Mouse (Mus musculus) limb, embryonic 11.5 days (tissue): ENCODE data around the gene Ppbp. TPM values are rescaled to one million over a fixed set of nuclear protein-coding genes. Genes with fewer than 3 reads are reported as not detected.

ENCODE experiments used
- ATAC-seq: fragments of 200-750 bp; cut with Nextera tagmentation; 2 replicates; pipeline ENCODE4 v1.8.0; 2017; ENCODE audit warnings: low read depth; ENCODE audit not compliant: insufficient number of reproducible peaks, low FRiP score, low TSS enrichment
- DNase-seq: peaks from one replicate; pipeline ENCODE4 v3.0.0-alpha.2; 2015; ENCODE audit warnings: low spot score
- H3K27ac ChIP-seq: fragments of 300-500 bp; sonication (generic); replicated peaks from 2 replicates; pipeline ENCODE4 v1.5.1; 2014; ENCODE audit warnings: low read depth, mild to moderate bottlenecking, low read length
- H3K27me3 ChIP-seq: fragments of 300-500 bp; sonication (generic); 2 replicates; pipeline ENCODE4 v1.6.1; 2014; ENCODE audit warnings: mild to moderate bottlenecking, low read length, mixed read lengths; ENCODE audit not compliant: control insufficient read depth, insufficient read depth
- H3K36me3 ChIP-seq: fragments of 300-500 bp; sonication (generic); 2 replicates; pipeline ENCODE4 v1.6.1; 2014; ENCODE audit warnings: mild to moderate bottlenecking, low read length, moderate library complexity, mixed read lengths; ENCODE audit not compliant: control insufficient read depth, insufficient read depth
- H3K4me1 ChIP-seq: fragments of 300-500 bp; sonication (generic); 2 replicates; pipeline ENCODE4 v1.6.1; 2014; ENCODE audit warnings: low read length, mixed read lengths; ENCODE audit not compliant: control insufficient read depth, insufficient read depth
- H3K4me2 ChIP-seq: fragments of 300-500 bp; sonication (generic); 2 replicates; pipeline ENCODE4 v1.6.1; 2014; ENCODE audit warnings: low read depth, mild to moderate bottlenecking, moderate library complexity; ENCODE audit not compliant: severe bottlenecking
- H3K4me3 ChIP-seq: fragments of 300-500 bp; sonication (generic); 2 replicates; pipeline ENCODE4 v1.5.1; 2014; ENCODE audit warnings: low read depth, low read length
- H3K9ac ChIP-seq: fragments of 300-500 bp; sonication (generic); 2 replicates; pipeline ENCODE4 v1.6.1; 2014; ENCODE audit warnings: mild to moderate bottlenecking, low read length
- H3K9me3 ChIP-seq: fragments of 300-500 bp; sonication (generic); 2 replicates; pipeline ENCODE4 v1.6.1; 2016; ENCODE audit warnings: low read length; ENCODE audit not compliant: control insufficient read depth
- WGBS: fragments of 180-500 bp; shearing (Covaris S2); extraction: QIAGEN DNeasy Blood & Tissue Kit; methylation state at CpG from one replicate; pipeline ENCODE4 v1.1.7; 2014; 5-methylcytosine and 5-hydroxymethylcytosine counted together
- polyA plus RNA-seq: library from polyadenylated mRNA; unstranded; fragments of >200 nt; fragmentation: Nextera tagmentation; extraction: Ambion mirVana; gene quantifications from 2 replicates; pipeline ENCODE4 v1.2.1, GENCODE M21; 2014

Ppbp gene
- polyA plus RNA-seq, 1 experiment from 2014 or later, result 17.2 TPM

DNA sequence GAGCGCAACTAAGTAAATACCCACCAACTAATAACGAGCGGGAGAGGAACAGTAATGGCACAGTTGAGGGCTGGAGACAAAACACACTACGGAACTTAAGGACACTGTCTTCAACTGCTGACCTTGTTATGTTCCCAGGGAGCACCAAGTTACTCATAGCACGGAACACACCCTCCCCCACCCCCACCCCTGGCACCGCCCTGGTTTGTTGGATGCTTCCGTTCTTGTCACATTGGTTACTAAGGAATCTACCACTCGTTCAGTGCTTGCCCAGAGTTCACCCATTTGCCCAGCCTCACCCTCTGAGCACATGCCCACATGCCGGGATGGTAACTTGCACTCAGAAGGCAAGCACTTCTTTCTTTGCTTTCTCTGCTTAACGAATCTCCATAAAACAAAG is 9.3 kb downstream of the Ppbp start:
- no peaks in the 10 kb centered on the region for H3K36me3 ChIP-seq
- DNase-seq (no peak), ATAC-seq (no peak)
- H3K4me2 ChIP-seq, result no peak overlapping the region
- WGBS, result 79% methylated on average over 10 of the region's 10 CpGs
- no peaks in the 10 kb centered on the region for H3K4me1 ChIP-seq
- H3K9ac ChIP-seq, result no peak overlapping the region
- H3K27ac ChIP-seq, result no peak overlapping the region
- no peaks in the 10 kb centered on the region for H3K9me3 ChIP-seq
- no peak overlapping the region for H3K4me3 ChIP-seq
- no peaks in the 10 kb centered on the region for H3K27me3 ChIP-seq

GRCm38 (mm10) chr5:90778856-90779255 is 10.5 kb downstream of the Ppbp start:
- Histone ChIP-seq H3K9ac (no peak overlapping the region), H3K27me3 (no peaks in the 10 kb centered on the region), H3K4me1 (no peaks in the 10 kb centered on the region), H3K27ac (no peak overlapping the region), H3K9me3 (no peaks in the 10 kb centered on the region), H3K4me3 (no peak overlapping the region), H3K4me2 (no peak overlapping the region), H3K36me3 (no peaks in the 10 kb centered on the region)
- WGBS, result 81% methylated on average over 6 of the region's 6 CpGs
- DNase-seq (no peak), ATAC-seq (no peak)

DNA sequence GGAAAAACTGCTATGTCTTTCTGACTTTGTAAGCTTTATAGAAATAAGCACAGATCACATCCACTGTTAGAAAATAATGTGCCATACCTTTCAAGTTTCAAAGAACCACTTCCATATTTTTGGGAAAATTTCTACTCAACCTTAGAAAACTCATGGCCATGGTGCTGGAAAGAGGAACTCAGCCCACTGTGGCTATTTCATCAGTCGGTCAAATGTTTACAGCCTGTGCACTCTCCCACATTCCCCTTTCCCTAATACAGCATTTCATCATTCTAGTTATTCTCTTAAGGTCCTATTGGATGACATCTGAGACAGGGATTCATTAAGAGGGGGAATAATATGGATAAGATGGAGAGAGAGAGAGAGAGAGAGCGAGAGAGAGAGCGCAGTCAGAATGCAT is 15.4 kb downstream of the Ppbp start:
- Histone ChIP-seq H3K27ac (no peak overlapping the region), H3K36me3 (no peaks in the 10 kb centered on the region), H3K4me2 (no peak overlapping the region), H3K4me1 (peaks cover 2% of the 10 kb centered on the region; the same call in 1 of the 2 replicates), H3K27me3 (no peaks in the 10 kb centered on the region), H3K4me3 (no peak overlapping the region), H3K9me3 (no peaks in the 10 kb centered on the region), H3K9ac (no peak overlapping the region)
- no peak for ATAC-seq
- WGBS, result 85% methylated on average over 3 of the region's 3 CpGs
- no peak for DNase-seq

DNA sequence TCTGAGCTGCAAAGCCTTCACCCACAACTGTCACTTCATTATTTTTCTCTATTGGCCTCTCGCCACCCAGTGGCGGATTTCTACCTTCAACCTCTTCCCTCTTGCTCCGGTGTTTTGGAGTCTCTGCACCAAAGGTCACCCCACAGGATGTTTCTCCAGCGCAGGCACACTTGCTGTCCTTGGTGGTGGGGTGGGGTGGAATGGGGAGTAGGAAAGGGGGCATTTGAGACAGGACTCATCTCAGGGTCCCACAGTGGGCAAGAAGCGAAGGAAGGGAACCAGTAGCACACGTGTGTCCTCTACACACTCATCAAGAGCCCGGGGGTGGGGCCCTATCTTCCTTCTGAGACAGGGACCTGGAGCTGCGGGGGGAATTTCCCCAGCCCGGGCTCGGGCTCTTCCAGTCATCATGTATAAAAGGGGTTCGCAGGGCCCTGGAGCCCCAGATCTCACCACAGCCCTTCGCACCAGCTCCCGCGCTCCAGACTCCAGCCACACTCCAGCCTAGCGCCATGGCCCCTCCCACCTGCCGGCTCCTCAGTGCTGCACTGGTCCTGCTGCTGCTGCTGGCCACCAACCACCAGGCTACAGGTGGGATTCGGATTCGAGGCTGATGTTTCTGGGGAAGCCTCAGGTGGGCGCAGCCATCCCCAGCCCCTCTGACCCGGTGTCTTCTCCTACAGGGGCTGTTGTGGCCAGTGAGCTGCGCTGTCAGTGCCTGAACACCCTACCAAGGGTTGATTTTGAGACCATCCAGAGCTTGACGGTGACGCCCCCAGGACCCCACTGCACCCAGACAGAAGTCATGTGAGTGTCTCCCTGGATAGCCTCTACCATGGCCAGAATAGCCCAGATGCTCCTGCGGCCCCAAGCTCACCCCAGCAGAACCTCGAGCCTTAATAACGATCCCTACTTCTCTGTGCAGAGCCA is 17.6 kb downstream of the Ppbp start, which contains the start of gene Cxcl3:
TSS of gene Cxcl3 (plus strand) at position 445 of the 930 bp plus-strand sequence.
- H3K9me3 ChIP-seq, result no peaks in the 10 kb centered on the region
- peak within 1 kb of the TSS; percentile 24; the same call in 1 of the 2 replicates for H3K4me3 ChIP-seq
- DNase-seq, result peak; percentile 67
- peak within 1 kb of the TSS; percentile 79 for H3K4me2 ChIP-seq
- no peaks in the 10 kb centered on the region for H3K27me3 ChIP-seq
- no peak within 1 kb of the TSS for H3K27ac ChIP-seq
- peaks cover 8% of the 10 kb centered on the region for H3K4me1 ChIP-seq
- no peaks in the 10 kb centered on the region for H3K36me3 ChIP-seq
- 18% methylated on average over 24 of the region's 26 CpGs for WGBS
- peak; percentile 69 for ATAC-seq
- 0 out of 2 replicates have a peak within 1 kb of the TSS, but pooled peaks have one; percentile 35 for H3K9ac ChIP-seq

GRCm38 (mm10) chr5:90788114-90788513 is 19.8 kb downstream of the Ppbp start:
- Histone ChIP-seq H3K4me3 (no peak overlapping the region), H3K9me3 (no peaks in the 10 kb centered on the region), H3K27me3 (no peaks in the 10 kb centered on the region), H3K4me2 (no peak overlapping the region), H3K27ac (no peak overlapping the region), H3K9ac (no peak overlapping the region), H3K36me3 (no peaks in the 10 kb centered on the region), H3K4me1 (peaks cover 8% of the 10 kb centered on the region)
- DNase-seq (no peak), ATAC-seq (no peak)
- WGBS, result 80% methylated on average over 4 of the region's 4 CpGs

DNA sequence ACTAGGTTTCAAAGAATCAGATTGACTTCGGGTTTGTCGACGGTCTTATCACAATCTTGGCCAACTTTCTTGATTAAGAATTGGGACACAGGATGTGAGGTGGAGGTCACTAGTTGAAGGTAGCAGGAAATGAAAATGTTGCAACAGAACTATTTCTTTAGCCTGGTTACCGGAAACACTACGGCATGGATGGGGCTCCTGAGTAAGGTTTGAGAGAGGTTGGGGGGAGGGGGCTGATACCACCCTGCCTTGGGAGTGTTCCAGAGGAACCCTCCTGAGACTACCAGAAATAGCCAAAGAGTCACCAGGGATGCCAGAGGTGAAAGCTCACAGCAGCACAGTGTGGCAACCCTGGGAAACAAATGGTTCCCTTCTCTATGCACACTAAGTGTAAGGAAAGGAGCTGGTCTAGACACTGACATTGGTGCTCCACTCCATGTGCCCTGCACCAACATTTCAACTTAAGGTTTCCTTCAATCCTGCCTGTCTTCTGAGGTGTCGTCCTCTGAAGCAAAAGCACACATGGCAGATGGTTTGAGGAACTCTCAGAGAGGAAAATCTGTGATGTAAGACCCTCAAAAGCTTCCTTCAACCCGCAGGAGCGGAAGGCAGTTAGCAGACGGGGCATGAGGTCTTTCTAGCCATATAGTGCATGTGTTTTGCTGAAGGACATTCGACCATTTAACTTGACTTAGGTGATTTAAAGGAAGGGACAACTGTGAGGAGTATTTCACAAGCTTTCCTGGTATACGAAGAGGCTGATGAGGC is 21.2 kb downstream of the Ppbp start:
- H3K27ac ChIP-seq, result no peak overlapping the region
- ATAC-seq (no peak; the same call in 1 of the 2 replicates), DNase-seq (no peak)
- H3K4me3 ChIP-seq, result no peak overlapping the region
- H3K4me1 ChIP-seq, result peaks cover 8% of the 10 kb centered on the region
- no peaks in the 10 kb centered on the region for H3K27me3 ChIP-seq
- no peaks in the 10 kb centered on the region for H3K36me3 ChIP-seq
- 55% methylated on average over 11 of the region's 11 CpGs for WGBS
- H3K9me3 ChIP-seq, result no peaks in the 10 kb centered on the region
- no peak overlapping the region for H3K9ac ChIP-seq
- no peak overlapping the region for H3K4me2 ChIP-seq

DNA sequence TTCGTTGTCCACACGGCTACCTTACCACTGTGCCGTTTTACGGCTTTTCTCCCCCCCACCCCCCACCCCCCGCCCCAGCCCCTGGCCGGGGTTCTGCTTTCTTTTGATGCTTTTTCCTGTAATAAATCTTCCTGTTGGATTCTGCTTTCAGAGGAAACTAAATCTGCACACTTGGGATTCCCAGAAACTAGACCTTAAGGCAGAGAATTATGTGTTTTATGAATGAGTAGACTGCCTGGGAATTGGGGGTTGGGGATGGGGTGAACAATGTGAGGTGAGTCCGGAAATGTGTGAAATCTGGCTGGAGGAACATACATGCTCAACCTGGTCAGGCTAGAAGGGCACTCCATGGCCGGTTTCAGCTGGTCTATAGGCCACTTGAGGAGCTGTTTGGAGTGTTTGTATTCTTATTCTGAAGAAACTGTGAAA is 21.8 kb downstream of the Ppbp start:
- Histone ChIP-seq H3K36me3 (no peaks in the 10 kb centered on the region), H3K4me3 (no peak overlapping the region), H3K9me3 (no peaks in the 10 kb centered on the region), H3K4me1 (peaks cover 8% of the 10 kb centered on the region), H3K27me3 (no peaks in the 10 kb centered on the region), H3K9ac (no peak overlapping the region), H3K27ac (no peak overlapping the region), H3K4me2 (no peak overlapping the region)
- ATAC-seq (peak; percentile 76), DNase-seq (peak; percentile 59)
- WGBS, result 11% methylated on average over 8 of the region's 8 CpGs

DNA sequence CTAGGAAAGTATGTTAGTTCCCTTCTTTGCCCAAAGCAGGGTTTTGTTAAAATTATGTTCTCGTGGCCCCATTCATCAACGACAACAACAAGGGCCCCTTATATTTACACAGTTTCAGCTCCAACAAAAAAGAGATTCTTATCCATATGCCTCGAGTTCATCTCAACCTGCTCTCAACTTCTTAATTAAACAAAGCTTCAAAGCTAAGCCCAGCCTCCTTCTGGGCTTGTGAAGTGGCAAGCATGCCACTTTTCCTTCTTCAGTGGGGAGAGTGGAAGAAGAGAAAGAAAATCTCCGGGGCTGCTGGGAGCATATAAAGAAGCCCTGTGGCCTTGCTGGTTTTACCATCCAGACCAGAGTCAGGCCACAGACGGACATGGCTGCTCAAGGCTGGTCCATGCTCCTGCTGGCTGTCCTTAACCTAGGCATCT is 25.9 kb downstream of the Ppbp start, which contains the start of gene Cxcl15:
TSS of gene Cxcl15 (plus strand) at position 340 of the 431 bp plus-strand sequence.
- Histone ChIP-seq H3K27me3 (no peaks in the 10 kb centered on the region), H3K27ac (no peak within 1 kb of the TSS), H3K4me3 (no peak within 1 kb of the TSS), H3K9me3 (no peaks in the 10 kb centered on the region), H3K4me2 (no peak within 1 kb of the TSS), H3K9ac (no peak within 1 kb of the TSS), H3K4me1 (peaks cover 6% of the 10 kb centered on the region; the same call in 1 of the 2 replicates), H3K36me3 (no peaks in the 10 kb centered on the region)
- 70% methylated on average over 5 of the region's 5 CpGs for WGBS
- ATAC-seq (no peak), DNase-seq (no peak)
